Mouse (Mus musculus) liver, embryonic 14.5 days (tissue): ENCODE results near the gene Tef. TPM values are rescaled to one million over a fixed set of nuclear protein-coding genes. Genes with fewer than 3 reads are reported as not detected.
A peak's percentile ranks its signal among the peaks of the same experiment; 100 is the strongest.

Experiments
- ATAC-seq: fragments of 200-750 bp; cut with Nextera tagmentation; 2 replicates; pipeline ENCODE4 v1.8.0; 2017; ENCODE audit warnings: moderate number of reproducible peaks, mild to moderate bottlenecking, moderate library complexity; ENCODE audit not compliant: insufficient read depth
- DNase-seq, 3 experiments: peaks; one replicate each; pipeline ENCODE4 v3.0.0-alpha.2; 2012 to 2013; ENCODE audit warnings: low read depth in 3 of 3, low spot score in 3 of 3
- H3K27ac ChIP-seq: fragments of 300-500 bp; sonication (generic); 2 replicates; pipeline ENCODE4 v1.5.1; 2014; ENCODE audit warnings: moderate library complexity, mild to moderate bottlenecking, control low read depth, inconsistent platforms
- H3K27me3 ChIP-seq: fragments of 300-500 bp; sonication (generic); 2 replicates; pipeline ENCODE4 v1.6.1; 2014; ENCODE audit warnings: mild to moderate bottlenecking, low read length, moderate library complexity; ENCODE audit not compliant: control insufficient read depth, insufficient read depth
- H3K36me3 ChIP-seq: fragments of 300-500 bp; sonication (generic); replicated peaks from 2 replicates; pipeline ENCODE4 v1.6.1; 2014; ENCODE audit warnings: low read depth; ENCODE audit not compliant: control insufficient read depth, insufficient read depth
- H3K4me1 ChIP-seq, 2 experiments: fragments of 200-500 bp in 1 of 2; fragments of 300-500 bp in 1 of 2; sonication (generic) in 1 of 2; replicated peaks; 2 replicates each; pipeline ENCODE4 v1.6.1; 2012 to 2014; ENCODE audit warnings: antibody characterized with exemption in 1 of 2, inconsistent platforms in 1 of 2, low read length in 1 of 2; ENCODE audit not compliant: control insufficient read depth in 2 of 2, insufficient read depth in 2 of 2
- H3K4me2 ChIP-seq: fragments of 300-500 bp; sonication (generic); 2 replicates; pipeline ENCODE4 v1.6.1; 2014; ENCODE audit warnings: low read depth, mild to moderate bottlenecking, control low read depth, moderate library complexity
- H3K4me3 ChIP-seq, 2 experiments: fragments of 200-500 bp in 1 of 2; fragments of 300-500 bp in 1 of 2; sonication (generic) in 1 of 2; 2 replicates each; pipeline ENCODE4 v1.5.1; 2012 to 2014; ENCODE audit warnings: low read depth in 2 of 2, low read length in 2 of 2, mild to moderate bottlenecking in 2 of 2, control low read depth in 1 of 2, inconsistent platforms in 1 of 2, moderate library complexity in 1 of 2; ENCODE audit not compliant: insufficient read depth in 1 of 2
- H3K9ac ChIP-seq: fragments of 300-500 bp; sonication (generic); replicated peaks from 2 replicates; pipeline ENCODE4 v1.6.1; 2014; ENCODE audit warnings: mild to moderate bottlenecking, control low read depth, moderate library complexity
- H3K9me3 ChIP-seq: fragments of 300-500 bp; sonication (generic); 2 replicates; pipeline ENCODE4 v1.6.1; 2016; ENCODE audit warnings: low read length, mixed read lengths; ENCODE audit not compliant: control insufficient read depth
- CTCF ChIP-seq: IDR thresholded peaks from 2 replicates; pipeline ENCODE4 v1.5.1; 2016; ENCODE audit warnings: antibody characterized with exemption, low read depth, control low read depth
- EP300 ChIP-seq: IDR thresholded peaks from 2 replicates; pipeline ENCODE4 v1.6.1; 2016; ENCODE audit warnings: antibody characterized with exemption, low read depth
- WGBS: fragments of 180-500 bp; shearing (Covaris S2); extraction: QIAGEN DNeasy Blood & Tissue Kit; methylation state at CpG from one replicate; pipeline ENCODE4 v1.1.7; 2014; ENCODE audit not compliant: insufficient replicate concordance; 5-methylcytosine and 5-hydroxymethylcytosine counted together
- polyA plus RNA-seq, 2 experiments: library from polyadenylated mRNA; depleted of rRNA in 1 of 2; stranded (reverse) in 1 of 2; unstranded in 1 of 2; fragments of >200 nt; fragmentation: Nextera tagmentation in 1 of 2; extraction: Ambion mirVana in 1 of 2; gene quantifications; 2 replicates each; pipeline versions ENCODE4 v1.2.1 to v1.2.3; 2012 to 2014

Gene Tef
- polyA plus RNA-seq, 2 experiments = 2.7 to 5.1 TPM

GRCm38 (mm10) chr15:81766439-81766838 lies 35.8 kb upstream of the Tef start:
- WGBS = 70% methylated on average over 5 of the region's 5 CpGs
- DNase-seq = no peak

GRCm38 (mm10) chr15:81769037-81769436 lies 33.2 kb upstream of the Tef start:
- 56% methylated on average over 13 of the region's 13 CpGs for WGBS
- no peaks in the 10 kb centered on the region; the same call in 1 of the 2 replicates for H3K36me3 ChIP-seq
- ATAC-seq (peak; percentile 47), DNase-seq (no peak)
- H3K9ac ChIP-seq = no peak overlapping the region
- no peak overlapping the region for H3K4me2 ChIP-seq
- H3K27ac ChIP-seq = no peak overlapping the region
- H3K27me3 ChIP-seq = no peaks in the 10 kb centered on the region
- peaks cover 10 to 17% of the 10 kb centered on the region in 2 experiments for H3K4me1 ChIP-seq
- H3K4me3 ChIP-seq = no peak overlapping the region
- TF ChIP-seq CTCF = no peak
- no peak for TF ChIP-seq EP300
- no peaks in the 10 kb centered on the region for H3K9me3 ChIP-seq

More at GRCm38 (mm10) chr15:81766439-81766838, 35.8 kb upstream of the Tef start:
- Histone ChIP-seq H3K36me3 (no peaks in the 10 kb centered on the region; the same call in 1 of the 2 replicates), H3K27ac (no peak overlapping the region), H3K4me1 (peaks cover 11 to 18% of the 10 kb centered on the region in 2 experiments), H3K4me3 (no peak overlapping the region), H3K4me2 (no peak overlapping the region), H3K9me3 (no peaks in the 10 kb centered on the region), H3K27me3 (no peaks in the 10 kb centered on the region), H3K9ac (no peak overlapping the region)
- ATAC-seq = no peak
- TF ChIP-seq CTCF (no peak), EP300 (no peak)

GRCm38 (mm10) chr15:81772431-81773120 lies 29.6 kb upstream of the Tef start:
- no peaks in the 10 kb centered on the region for H3K27me3 ChIP-seq
- no peak for TF ChIP-seq EP300
- TF ChIP-seq CTCF = no peak
- no peak overlapping the region for H3K27ac ChIP-seq
- no peak overlapping the region for H3K4me3 ChIP-seq
- 0 out of 4 replicates have a peak, but pooled peaks cover 0 to 2% of the 10 kb centered on the region in 2 experiments for H3K4me1 ChIP-seq
- no peak overlapping the region for H3K9ac ChIP-seq
- H3K36me3 ChIP-seq = no peaks in the 10 kb centered on the region; the same call in 1 of the 2 replicates
- DNase-seq = no peak
- no peak overlapping the region for H3K4me2 ChIP-seq
- no peak for ATAC-seq
- 85% methylated on average over 20 of the region's 20 CpGs for WGBS
- H3K9me3 ChIP-seq = no peaks in the 10 kb centered on the region

- TF ChIP-seq CTCF (no peak), EP300 (no peak)
Observed at GRCm38 (mm10) chr15:81774505-81775171, 27.6 kb upstream of the Tef start.

More at GRCm38 (mm10) chr15:81774505-81775171, 27.6 kb upstream of the Tef start:
- WGBS = 71% methylated on average over 15 of the region's 15 CpGs
- H3K27me3 ChIP-seq = no peaks in the 10 kb centered on the region
- H3K36me3 ChIP-seq = no peaks in the 10 kb centered on the region; the same call in 1 of the 2 replicates
- DNase-seq = no peak
- peaks cover 0 to 4% of the 10 kb centered on the region in 2 experiments; a peak in 1 of 4 replicates for H3K4me1 ChIP-seq
- no peak overlapping the region for H3K27ac ChIP-seq
- H3K4me3 ChIP-seq = no peak overlapping the region
- ATAC-seq = no peak
- H3K9ac ChIP-seq = no peak overlapping the region
- no peak overlapping the region for H3K4me2 ChIP-seq
- no peaks in the 10 kb centered on the region for H3K9me3 ChIP-seq
